Mouse (Mus musculus) cerebellum, postnatal 10 days (tissue): ENCODE data around the gene Plaur.
A peak's percentile ranks its signal among the peaks of the same experiment; 100 is the strongest.

ENCODE experiments used
- DNase-seq, 2 experiments: peaks; one replicate each; pipeline ENCODE4 v3.0.0; 2021; ENCODE audit warnings: mixed read lengths in 2 of 2

Gene Plaur

DNA sequence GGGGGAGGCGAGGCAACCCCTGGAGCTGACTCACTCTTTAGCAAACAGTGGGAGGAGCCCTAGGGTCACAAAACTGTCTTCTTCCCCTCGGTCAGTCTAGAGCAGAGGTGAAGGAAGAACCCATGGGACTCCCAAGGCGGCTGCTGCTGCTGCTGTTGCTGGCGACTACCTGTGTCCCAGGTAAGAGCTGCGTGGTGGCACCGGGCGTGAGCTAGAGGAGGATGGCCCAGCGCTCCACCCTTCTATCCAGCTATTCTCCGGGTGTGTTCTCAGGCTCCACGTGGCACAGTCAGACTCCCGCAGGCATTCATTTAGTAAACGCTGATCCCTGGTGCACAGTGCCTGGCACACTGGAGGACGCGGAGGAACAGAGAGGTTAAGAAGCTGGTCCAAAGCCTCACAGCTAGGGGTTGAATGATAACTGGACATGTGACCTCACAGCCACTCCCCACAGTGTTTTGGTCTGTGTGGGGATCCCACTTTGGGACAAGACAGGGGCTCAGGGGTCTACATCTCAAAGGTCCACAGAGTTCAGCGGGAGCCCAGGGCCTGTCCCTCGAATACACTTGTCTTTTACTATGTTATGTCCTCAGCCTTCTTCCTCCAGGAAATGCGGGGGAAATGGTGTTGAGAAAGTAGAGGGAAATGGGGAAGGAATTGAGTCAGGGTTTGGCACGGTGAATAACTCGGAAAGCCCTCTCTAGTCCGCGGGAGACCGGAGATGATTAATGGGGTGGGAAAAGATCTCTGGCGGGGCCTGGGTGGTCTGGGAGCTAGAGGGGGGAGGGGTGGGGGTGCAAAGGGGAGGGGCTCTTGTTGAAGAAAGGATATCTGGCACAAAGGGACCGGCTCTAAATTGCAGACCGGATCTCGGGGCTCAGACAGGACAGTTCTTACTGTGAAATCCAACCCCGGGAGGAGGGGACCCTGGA, at the start of gene Plaur:
Plaur (plus strand) TSS at position 97 of the 932 bp plus-strand sequence.
- no peak for DNase-seq

DNA sequence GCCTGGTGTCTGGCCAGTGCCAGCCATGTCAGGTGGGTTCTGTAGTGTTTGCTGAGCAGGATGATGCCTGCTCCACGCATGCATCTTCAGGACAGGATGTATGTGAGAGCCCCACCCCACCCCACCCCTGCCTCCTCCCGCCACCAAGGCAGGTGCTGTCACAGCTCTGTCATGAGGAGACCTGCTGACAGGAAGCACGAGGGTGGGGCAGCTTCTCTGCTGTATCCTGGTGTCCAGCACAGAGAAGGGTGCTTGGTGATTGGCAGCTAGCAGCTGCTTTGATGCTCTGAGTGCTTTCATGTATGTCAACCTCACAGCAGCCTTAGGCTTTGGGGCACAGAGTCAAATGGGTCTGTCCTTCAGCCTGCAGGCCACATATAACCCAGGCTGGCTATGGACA, 48.7 kb upstream of the Plaur start:
- no peak for DNase-seq

- no peak for DNase-seq
Observed at GRCm38 (mm10) chr7:24415261-24415660, 47.0 kb upstream of the Plaur start.

- no peak for DNase-seq
Observed at GRCm38 (mm10) chr7:24419579-24419978, 42.7 kb upstream of the Plaur start.

DNA sequence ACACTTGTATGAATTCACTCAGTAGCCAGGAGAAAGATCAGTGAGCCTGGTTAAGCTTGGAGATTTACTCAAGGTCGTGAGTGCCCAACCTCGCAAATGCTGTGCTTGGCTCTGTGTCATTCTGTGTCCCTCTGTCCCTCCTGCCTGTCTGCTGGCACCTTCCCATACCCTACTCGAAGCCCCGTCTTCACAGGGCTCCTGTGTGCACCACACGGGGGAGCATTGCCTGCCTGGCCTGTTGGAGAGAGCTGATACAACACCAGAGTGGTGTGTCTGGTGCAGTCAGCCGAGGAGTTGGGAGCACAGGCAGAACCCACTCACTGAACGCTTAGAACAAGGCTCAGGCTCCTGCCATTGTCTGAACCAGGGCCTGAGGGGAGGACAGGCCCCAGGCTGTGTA, 40.6 kb upstream of the Plaur start:
- DNase-seq = peak; percentile 58 to 67

GRCm38 (mm10) chr7:24422251-24422650, 40.0 kb upstream of the Plaur start:
- peak; percentile 78 to 84 for DNase-seq

- DNase-seq = no peak
Observed at GRCm38 (mm10) chr7:24423107-24423763, 39.0 kb upstream of the Plaur start.

GRCm38 (mm10) chr7:24423956-24424732, 38.1 kb upstream of the Plaur start:
- DNase-seq = peak; percentile 91

GRCm38 (mm10) chr7:24425919-24426318, 36.4 kb upstream of the Plaur start:
- no peak for DNase-seq

- DNase-seq = no peak
Observed at GRCm38 (mm10) chr7:24427168-24427567, 35.1 kb upstream of the Plaur start.

DNA sequence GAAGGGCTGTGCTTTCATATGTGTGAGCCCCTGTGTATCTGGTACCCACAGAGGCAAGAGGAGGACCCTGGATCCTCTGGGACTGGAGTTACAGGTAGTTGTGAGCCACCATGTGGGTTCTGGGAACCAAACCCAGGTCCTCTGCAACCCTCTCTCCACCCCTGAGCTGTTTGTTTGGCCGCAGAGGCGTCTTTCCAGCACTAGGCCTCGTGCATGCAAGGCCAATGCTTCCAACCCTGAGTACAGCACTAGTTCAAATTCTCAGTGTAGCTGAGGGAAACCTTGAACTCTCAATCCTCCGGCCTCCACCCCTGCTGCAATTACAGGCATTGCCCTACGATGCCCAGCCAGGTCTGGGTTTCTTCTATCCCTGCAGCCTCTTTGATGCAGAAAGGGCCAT, 33.6 kb upstream of the Plaur start:
- peak; percentile 11 to 48 for DNase-seq

DNA sequence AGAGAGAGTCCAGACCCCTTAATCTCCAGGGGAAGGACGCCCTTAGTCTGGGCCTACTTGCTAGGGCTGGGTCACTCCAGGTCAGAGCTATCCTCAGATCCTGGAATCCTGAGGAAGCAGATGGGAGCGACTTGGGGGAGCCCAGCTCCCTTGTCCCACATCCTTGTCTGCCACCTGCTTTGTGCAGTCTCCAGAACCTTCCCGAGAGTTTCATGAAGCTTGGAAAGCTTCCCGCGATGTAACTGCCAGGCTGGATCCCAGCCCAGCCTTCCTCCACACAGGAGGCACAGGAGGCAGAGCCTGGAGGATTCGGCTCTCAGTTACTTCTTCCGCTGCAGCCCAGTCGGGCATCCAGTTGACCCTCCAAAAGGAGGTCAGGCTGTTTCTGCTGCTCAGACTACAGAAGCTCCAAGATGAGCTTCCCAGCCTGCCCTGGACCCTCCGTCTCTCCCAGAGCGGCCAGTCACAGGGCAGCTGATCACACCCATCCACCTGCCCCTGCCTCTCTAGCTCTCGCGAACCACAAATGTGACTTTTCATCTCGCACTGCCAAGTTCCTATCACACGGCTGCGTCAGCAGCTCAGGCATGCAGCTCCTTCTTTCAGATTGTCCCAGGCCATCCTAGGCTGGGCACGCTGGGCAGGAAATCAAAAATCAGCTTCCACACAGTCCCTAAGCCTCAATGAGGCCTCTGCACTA, 32.7 kb upstream of the Plaur start:
- DNase-seq = peak; percentile 94

GRCm38 (mm10) chr7:24430551-24431345, 31.5 kb upstream of the Plaur start:
- DNase-seq = no peak

DNA sequence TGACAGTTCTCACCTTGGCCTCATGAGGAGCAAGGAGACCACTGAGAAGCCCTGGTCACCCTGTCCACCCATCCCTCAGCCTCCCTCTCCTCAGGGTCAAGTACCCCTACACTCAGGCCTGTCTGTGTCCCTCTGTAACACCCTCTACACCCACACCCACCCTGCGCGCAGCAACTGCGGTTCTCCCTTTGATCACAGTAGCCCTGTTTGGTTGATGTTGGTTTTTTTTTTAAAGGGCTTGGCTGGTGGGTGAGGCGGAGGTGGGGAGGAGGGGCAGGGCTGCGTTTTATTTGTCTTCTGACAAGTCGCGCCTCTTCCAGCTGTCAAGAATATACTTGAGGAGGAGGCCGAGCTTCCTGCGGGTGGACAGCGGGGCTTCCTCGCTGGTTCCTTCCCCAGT, 30.6 kb upstream of the Plaur start:
- no peak for DNase-seq

- no peak for DNase-seq
Observed at GRCm38 (mm10) chr7:24435305-24435704, 27.0 kb upstream of the Plaur start.

DNA sequence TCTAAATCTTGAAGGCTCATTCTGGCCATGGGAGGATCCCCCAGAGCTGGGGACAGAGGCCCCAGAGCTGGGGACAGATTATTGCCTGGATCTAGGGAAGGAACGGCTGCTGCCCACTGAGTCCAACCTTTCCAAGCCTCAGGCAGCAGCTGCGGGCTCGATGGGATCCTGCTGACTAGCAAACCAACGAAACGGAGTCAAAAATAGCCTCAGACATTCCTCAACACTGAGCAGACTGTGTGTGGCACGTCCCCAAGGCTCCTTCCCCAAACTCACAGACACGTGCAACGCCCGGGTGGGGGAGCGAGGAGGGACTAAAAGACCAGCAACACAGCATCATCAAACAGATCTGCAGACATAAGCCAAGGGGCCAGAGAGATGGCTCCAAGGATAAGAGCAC, 24.3 kb upstream of the Plaur start:
- peak; percentile 76 to 78 for DNase-seq

GRCm38 (mm10) chr7:24439191-24439590, 23.1 kb upstream of the Plaur start:
- no peak for DNase-seq

DNA sequence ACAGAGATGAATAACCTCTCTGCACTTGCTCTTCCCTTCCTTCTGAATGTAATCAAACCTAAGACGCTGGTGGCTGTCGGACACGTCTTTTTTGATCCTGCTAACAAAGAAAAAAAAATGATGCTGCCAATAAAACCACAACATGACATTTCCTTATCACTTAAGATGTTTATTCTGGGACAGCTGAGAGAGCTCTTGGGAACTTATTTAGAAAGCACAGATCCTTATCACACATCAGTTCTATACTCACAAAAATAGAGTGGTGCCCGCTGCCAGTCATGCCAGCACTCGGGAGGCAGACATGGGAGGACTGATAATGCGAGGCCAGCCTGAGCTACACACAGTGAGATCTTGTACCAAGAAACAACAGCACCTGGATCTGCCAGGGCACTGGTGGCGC, 22.4 kb upstream of the Plaur start:
- DNase-seq = no peak

DNA sequence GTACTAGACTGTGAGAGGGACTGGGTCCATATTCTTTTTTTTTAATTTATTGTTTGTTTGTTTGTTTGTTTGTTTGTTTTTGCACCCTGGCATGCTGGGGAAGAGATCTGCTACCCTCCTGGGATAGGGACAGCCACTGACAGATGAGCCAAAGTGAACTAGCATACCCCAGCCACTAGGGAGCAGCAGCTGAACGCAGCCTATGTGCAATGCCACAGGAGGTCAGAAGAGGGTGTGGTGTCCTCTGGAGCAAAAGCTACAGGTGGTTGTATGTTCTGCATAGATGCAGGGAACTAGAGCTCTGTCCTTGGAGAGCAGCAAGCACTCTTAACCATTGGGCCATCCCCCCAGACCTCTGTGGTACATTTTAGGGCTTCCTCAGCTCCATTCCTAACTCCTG, 20.5 kb upstream of the Plaur start:
- DNase-seq = peak; percentile 77 to 83

DNA sequence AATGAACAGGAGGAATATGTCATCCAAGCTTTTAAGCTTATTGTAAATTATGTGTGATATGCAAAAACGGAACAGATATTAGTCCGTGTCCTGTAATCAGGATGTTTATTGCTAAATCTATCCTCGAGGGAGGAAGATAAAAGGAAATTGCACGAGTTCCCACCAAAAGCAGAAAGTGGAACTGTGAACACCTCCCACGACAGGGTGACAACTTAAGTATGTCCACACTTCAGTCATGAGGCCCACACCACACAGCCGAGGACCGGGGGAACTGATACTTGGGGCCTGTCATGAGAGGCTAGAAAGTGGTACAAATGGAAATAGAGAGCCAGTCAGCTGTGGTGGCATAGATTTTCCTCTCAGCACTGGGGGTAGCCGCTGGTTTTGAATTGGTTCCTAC, 20.0 kb upstream of the Plaur start:
- DNase-seq = no peak

DNA sequence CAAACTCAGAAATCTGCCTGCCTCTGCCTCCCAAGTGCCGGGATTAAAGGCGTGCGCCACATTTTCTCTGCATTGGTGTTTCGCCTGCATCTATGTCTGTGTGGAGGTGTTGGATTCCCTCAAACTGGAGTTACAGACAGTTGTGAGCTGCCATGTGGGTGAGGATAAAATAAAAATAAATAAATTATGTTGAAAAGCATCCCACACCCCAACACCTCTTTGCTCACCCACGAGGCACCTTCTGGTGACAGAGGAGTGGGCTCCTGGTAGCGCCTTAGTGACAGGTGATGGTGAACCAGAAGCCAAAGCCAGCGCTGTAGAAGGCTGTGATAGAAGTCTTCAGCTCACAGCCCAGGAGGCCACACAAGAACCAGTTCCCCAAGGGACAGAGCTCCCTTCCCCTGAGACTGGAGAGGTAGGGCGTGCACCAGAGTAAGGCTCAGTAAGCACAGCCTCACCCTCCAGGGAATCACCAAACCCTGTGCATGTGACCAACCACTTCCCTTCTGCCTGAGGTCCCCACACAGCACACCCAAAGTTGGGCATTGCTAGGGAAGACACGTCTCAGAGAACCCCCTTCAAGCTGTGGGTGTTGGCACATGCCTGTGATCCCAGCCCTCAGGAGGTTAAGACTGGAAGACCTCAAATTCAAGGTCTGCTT, 16.9 kb upstream of the Plaur start:
- no peak for DNase-seq
